Mouse (Mus musculus) lung, embryonic 15.5 days (tissue): ENCODE measurements at regions not wholly inside any gene's neighbourhood (a gene's known extent, or its start where the extent isn't known, plus 50 kb on each side); places are given as distances from the start of the nearest gene placed in this dataset.

Experiments used
- ATAC-seq: fragments of 200-750 bp; cut with Nextera tagmentation; 2 replicates; pipeline ENCODE4 v1.8.0; 2017; ENCODE audit warnings: moderate number of reproducible peaks, borderline replicate concordance; ENCODE audit not compliant: low FRiP score, low TSS enrichment; ENCODE audit errors: extremely low read depth
- H3K27ac ChIP-seq: fragments of 300-500 bp; sonication (generic); 2 replicates; pipeline ENCODE4 v1.5.1; 2015; ENCODE audit warnings: moderate library complexity, mild to moderate bottlenecking, inconsistent platforms
- H3K27me3 ChIP-seq: fragments of 300-500 bp; sonication (generic); 2 replicates; pipeline ENCODE4 v1.6.1; 2015; ENCODE audit warnings: inconsistent platforms
- H3K36me3 ChIP-seq: fragments of 300-500 bp; sonication (generic); 2 replicates; pipeline ENCODE4 v1.6.1; 2015; ENCODE audit warnings: inconsistent platforms
- H3K4me1 ChIP-seq: fragments of 300-500 bp; sonication (generic); 2 replicates; pipeline ENCODE4 v1.6.1; 2015; ENCODE audit warnings: inconsistent platforms
- H3K4me2 ChIP-seq: fragments of 300-500 bp; sonication (generic); 2 replicates; pipeline ENCODE4 v1.6.1; 2015; ENCODE audit warnings: inconsistent platforms, mild to moderate bottlenecking, moderate library complexity
- H3K4me3 ChIP-seq: fragments of 300-500 bp; sonication (generic); 2 replicates; pipeline ENCODE4 v1.5.1; 2015; ENCODE audit warnings: mild to moderate bottlenecking, inconsistent platforms
- H3K9ac ChIP-seq: fragments of 300-500 bp; sonication (generic); 2 replicates; pipeline ENCODE4 v1.6.1; 2015; ENCODE audit warnings: inconsistent platforms
- H3K9me3 ChIP-seq: fragments of 300-500 bp; sonication (generic); 2 replicates; pipeline ENCODE4 v1.6.1; 2016; ENCODE audit warnings: inconsistent platforms
- WGBS: fragments of 180-500 bp; shearing (Covaris S2); methylation state at CpG from one replicate; pipeline ENCODE4 v1.1.7; 2015; 5-methylcytosine and 5-hydroxymethylcytosine counted together

DNA sequence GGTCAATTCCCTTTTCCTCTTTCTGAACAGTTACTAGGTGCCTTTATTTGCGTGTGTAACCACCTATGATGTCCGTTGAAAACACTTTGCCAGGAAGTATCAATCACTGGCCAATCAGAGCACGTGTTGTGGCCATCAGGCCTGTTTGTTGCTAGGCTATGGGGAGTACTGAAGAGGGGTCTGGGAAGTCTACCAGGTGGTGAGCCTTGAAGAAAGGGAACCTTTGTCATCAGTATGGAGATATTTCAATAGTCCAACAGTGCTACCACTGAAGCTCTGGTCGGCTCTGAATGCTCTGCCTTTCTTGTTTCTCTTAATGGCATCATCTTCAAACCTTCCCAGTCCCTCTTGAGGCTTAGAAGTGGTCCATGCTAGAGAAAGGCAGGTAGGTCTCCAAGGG, 124.6 kb upstream of the Bcor start:
- WGBS = 58% methylated on average over 4 of the region's 4 CpGs
- peaks cover 14% of the 10 kb centered on the region for H3K27me3 ChIP-seq

DNA sequence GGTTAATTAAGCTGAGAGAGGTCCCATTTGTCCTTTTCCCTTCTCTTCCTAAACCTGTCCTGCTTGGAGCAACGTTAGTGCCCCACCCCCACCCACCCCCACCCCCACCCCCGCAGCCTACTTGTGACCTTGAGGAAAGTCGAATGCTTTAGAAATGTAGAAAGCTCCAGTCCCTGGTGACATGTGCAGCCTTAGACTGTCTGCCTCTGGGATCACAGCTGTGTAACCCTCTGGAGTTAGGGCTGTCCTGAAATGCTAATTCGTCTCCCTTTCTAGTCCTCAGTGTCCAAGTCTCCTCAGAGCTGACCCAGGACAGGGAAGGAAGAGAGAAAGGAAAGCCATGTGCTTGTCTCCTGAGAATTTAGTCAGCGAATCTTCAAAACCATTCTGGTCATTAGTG, 125.0 kb upstream of the Bcor start:
- H3K9ac ChIP-seq = no peak overlapping the region
- no peaks in the 10 kb centered on the region for H3K4me1 ChIP-seq
- WGBS = 36% methylated on average over 5 of the region's 5 CpGs
- H3K9me3 ChIP-seq = no peaks in the 10 kb centered on the region
- no peak overlapping the region for H3K27ac ChIP-seq
- H3K27me3 ChIP-seq = peaks cover 14% of the 10 kb centered on the region
- H3K4me2 ChIP-seq = no peak overlapping the region
- H3K36me3 ChIP-seq = no peaks in the 10 kb centered on the region
- H3K4me3 ChIP-seq = no peak overlapping the region
- ATAC-seq = no peak

More for the DNA sequence above, 124.6 kb upstream of the Bcor start:
- no peak overlapping the region for H3K27ac ChIP-seq
- H3K4me2 ChIP-seq = no peak overlapping the region
- H3K9ac ChIP-seq = no peak overlapping the region
- no peak overlapping the region for H3K4me3 ChIP-seq
- no peaks in the 10 kb centered on the region for H3K9me3 ChIP-seq
- no peaks in the 10 kb centered on the region for H3K4me1 ChIP-seq
- no peak for ATAC-seq
- H3K36me3 ChIP-seq = no peaks in the 10 kb centered on the region

DNA sequence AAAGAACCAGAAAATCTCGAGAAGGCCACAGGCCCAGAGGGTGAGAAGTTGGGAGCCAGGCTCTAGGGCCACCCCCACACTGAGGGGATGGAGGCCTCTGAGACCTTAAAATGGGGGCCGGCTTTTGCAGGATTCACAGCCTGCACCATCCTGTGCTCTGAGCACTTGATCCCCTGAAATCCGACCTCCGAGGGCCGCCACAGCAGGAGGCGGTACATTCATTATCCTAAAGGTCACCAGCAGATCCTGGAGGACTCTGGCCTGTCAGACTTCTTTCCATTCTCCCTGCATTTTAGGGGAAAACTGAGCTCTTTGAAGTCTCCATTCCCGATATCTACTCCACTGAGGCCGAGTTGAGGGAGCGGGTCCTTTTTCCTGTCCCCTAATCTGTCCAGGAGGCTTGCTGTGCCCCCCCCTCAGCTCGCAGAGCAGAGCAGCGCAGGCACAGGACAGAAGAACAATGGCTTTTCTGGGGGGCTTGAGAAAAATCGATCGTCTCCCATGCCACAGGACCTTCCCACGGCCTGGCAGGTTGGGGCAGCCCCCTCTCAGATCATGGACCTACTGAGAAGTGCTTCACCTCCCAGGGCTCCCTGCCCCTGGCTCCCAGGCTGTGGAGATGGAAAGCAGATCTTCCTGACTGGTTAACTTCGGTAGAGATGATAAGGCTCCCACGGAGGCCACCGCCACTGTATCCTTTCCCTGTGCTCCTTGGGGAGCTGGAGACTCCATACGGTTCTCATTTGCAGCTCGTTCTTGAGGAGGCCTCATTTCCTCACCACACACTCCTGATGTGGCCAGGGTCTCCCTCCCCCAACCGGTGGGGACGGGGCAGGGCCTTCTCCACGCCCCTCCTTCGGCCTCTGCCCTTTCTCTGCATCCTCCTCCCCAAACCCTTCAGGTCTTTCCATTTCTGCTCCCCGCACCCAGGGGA, 126.1 kb upstream of the Bcor start:
- no peak overlapping the region for H3K27ac ChIP-seq
- H3K4me2 ChIP-seq = no peak overlapping the region
- H3K4me3 ChIP-seq = no peak overlapping the region
- no peaks in the 10 kb centered on the region for H3K9me3 ChIP-seq
- 42% methylated on average over 24 of the region's 24 CpGs for WGBS
- no peak overlapping the region for H3K9ac ChIP-seq
- ATAC-seq = no peak
- H3K4me1 ChIP-seq = no peaks in the 10 kb centered on the region
- H3K27me3 ChIP-seq = peaks cover 14% of the 10 kb centered on the region
- no peaks in the 10 kb centered on the region for H3K36me3 ChIP-seq

DNA sequence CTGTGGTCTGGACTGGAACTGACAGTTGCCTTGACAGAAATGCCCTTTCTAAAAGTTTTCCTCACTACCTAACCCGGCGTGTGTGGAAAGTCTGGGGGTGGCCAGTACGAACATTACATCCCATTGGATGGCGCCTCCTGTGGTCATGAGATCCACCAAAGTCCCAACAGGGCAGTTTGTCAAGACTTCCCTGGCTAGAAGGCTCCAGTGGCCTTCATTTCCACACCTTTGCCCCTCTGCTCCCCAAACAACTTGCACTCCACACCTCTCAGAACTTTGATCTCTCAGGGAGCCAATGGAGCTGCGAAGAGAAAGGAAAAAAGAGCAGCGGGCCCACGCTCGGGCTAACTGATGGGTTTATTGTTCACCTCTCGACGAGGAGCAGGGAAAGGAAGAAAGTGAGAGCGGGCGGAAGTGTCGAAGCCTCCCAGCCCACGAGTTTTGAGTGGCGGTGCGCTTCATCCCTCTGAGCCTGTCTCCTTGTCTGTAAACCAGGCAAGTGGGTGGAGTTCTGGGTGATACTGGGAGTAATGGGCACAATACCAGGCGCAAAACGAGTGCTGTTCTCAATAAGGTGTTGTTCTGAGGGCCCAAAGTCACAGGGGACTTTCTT, 126.9 kb upstream of the Bcor start:
- Histone ChIP-seq H3K4me3 (no peak overlapping the region), H3K27me3 (peaks cover 14% of the 10 kb centered on the region), H3K9me3 (no peaks in the 10 kb centered on the region), H3K4me1 (no peaks in the 10 kb centered on the region), H3K9ac (no peak overlapping the region), H3K36me3 (no peaks in the 10 kb centered on the region), H3K4me2 (no peak overlapping the region), H3K27ac (no peak overlapping the region)
- WGBS = 33% methylated on average over 18 of the region's 18 CpGs
- ATAC-seq = no peak

DNA sequence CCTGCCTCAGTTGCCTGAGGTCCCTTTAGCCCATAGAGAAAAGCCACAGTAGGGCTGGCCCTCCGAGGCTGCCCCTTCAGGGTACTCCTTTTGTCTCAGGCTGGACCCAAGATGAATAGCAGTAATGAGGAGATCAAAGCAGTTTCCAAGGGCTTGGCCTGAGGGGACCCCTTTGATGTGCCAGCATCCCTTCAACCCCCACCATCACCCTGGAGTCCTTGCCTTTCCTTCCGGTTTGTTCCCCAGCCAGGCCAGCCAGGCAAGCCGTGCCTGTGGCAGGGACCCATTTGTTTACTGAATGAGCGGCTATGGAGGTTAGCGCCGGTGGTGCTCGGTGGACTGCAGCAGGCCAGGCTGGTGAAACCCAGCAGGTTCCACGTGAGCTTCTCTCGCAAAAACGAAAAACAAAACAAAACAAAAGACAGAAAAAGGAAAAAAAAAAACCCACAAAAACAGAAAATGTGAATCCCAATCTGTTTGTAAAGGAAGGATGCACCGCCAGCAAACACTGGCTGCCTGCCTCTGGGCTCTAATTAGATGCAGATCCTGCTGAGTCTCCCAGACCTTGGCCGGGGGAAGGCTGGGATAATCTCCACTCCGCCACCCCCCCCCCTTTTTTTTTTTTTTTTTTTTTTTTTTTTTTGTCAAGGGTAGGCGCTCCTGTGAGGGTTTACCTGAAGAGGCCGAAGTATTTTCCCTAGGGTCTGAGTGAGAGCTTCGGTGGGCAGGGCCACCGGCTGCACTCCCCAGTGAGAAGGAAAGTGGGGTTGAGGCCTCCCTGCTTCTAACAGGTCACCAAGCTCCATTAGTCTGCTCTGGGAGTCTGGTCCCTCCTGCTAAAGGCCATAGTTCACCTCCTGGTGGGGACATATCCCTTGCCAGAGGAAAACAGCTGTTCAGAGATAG, 127.8 kb upstream of the Bcor start:
- Histone ChIP-seq H3K36me3 (no peaks in the 10 kb centered on the region), H3K27ac (no peak overlapping the region), H3K9me3 (no peaks in the 10 kb centered on the region), H3K9ac (no peak overlapping the region), H3K4me1 (no peaks in the 10 kb centered on the region), H3K4me3 (no peak overlapping the region), H3K4me2 (no peak overlapping the region), H3K27me3 (peaks cover 14% of the 10 kb centered on the region)
- no peak for ATAC-seq
- WGBS = 26% methylated on average over 14 of the region's 17 CpGs

DNA sequence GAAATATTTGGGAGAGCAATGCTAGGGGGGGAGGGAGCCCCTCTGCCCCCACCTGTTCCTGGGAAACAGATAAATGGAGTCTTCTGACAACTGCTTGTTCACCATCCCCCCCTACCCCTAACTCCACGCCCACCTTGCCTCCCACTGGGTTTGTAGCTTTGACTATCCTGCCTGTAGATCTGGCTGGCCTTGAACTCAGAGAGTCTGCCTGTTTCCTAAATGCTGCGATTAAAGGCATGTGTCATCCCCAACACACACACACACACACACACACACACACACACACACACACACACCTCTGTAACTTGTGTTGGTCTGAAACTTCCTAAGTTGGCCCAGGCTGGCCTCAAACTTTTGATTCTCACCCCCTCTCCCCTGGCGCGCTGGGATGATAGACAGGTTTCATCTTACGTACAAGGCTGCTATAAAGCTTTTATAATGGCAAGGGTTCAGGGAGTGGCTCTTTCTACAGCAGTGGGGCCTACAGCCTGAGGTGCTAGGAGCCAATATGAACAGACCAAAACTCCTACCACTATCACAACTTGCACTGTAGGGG, 128.5 kb upstream of the Bcor start:
- Histone ChIP-seq H3K4me1 (no peaks in the 10 kb centered on the region), H3K27me3 (peaks cover 14% of the 10 kb centered on the region), H3K27ac (no peak overlapping the region), H3K4me2 (no peak overlapping the region), H3K4me3 (no peak overlapping the region), H3K36me3 (no peaks in the 10 kb centered on the region), H3K9ac (no peak overlapping the region), H3K9me3 (no peaks in the 10 kb centered on the region)
- no peak for ATAC-seq
- WGBS = 60% methylated on average over 5 of the region's 5 CpGs

DNA sequence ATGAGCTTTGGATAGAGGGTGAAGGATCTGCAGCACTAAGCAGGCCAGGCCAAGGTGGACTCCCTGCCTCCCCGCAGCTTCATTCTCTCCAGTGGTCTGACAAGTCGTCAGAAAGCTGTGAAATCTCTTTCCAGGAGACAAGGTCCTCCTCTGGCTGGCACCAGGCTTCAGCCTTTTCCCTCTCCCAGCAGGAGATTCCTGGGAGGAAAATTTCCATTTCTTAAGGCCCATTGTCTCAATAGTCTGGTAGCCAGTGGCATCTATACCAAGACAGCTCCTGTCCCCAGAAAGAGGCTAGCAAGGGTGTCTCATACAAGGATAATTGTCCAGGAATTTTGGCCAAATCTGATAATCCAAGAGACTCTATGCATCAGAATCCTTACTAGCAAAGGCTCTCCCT, 133.0 kb upstream of the Bcor start:
- Histone ChIP-seq H3K27me3 (no peaks in the 10 kb centered on the region), H3K27ac (no peak overlapping the region), H3K9ac (no peak overlapping the region), H3K4me2 (no peak overlapping the region), H3K9me3 (no peaks in the 10 kb centered on the region), H3K36me3 (no peaks in the 10 kb centered on the region), H3K4me3 (no peak overlapping the region), H3K4me1 (no peaks in the 10 kb centered on the region)
- no peak for ATAC-seq
- WGBS = 63% methylated on average over 2 of the region's 2 CpGs

DNA sequence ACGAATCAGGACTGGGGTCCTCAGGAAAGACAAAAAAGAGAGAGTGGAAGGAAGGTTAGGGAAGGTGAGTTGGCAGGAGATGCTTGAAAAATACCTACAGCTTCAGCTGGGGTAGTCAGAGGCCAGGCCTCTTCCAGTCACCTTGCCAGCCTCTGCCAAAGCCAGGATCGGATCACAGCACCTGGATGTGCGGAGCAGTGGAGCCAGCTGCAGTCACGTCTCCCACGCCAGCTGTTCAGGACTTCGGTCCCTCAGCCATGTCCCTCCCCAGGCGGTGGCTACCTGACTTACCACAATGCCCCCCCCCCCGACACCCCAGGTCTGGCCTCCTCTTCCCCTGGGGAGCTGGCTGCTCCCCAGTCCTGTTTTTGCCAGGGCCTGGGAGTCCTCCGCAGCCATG, 134.3 kb upstream of the Bcor start:
- WGBS = 71% methylated on average over 9 of the region's 9 CpGs

DNA sequence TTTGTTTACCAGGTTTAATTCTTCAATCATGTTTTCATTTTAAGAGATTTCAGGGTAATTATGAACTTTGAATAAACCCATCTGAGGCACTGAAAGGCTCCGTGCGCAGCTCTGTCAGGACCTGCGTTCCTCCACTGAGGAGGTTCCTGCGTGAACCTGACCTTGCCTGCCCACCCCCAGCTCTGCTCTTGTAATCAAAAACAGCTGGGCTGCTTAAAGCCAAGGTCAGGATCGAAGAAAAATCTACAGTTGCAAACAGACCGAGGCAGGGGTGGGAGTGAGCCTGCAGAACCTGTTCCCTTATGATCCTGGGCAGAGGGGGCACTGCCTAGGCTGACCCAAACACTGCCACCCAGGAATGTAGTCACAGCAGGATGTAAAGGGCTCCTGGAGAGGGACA, 134.8 kb upstream of the Bcor start:
- ATAC-seq = no peak
- Histone ChIP-seq H3K36me3 (no peaks in the 10 kb centered on the region), H3K9me3 (no peaks in the 10 kb centered on the region), H3K9ac (no peak overlapping the region), H3K4me2 (no peak overlapping the region), H3K27me3 (no peaks in the 10 kb centered on the region), H3K27ac (no peak overlapping the region), H3K4me3 (no peak overlapping the region), H3K4me1 (no peaks in the 10 kb centered on the region)
- 45% methylated on average over 6 of the region's 6 CpGs for WGBS

More for the DNA sequence above, 134.3 kb upstream of the Bcor start:
- Histone ChIP-seq H3K27me3 (no peaks in the 10 kb centered on the region), H3K4me3 (no peak overlapping the region), H3K9me3 (no peaks in the 10 kb centered on the region), H3K36me3 (no peaks in the 10 kb centered on the region), H3K27ac (no peak overlapping the region), H3K4me1 (no peaks in the 10 kb centered on the region), H3K9ac (no peak overlapping the region), H3K4me2 (no peak overlapping the region)
- no peak for ATAC-seq

DNA sequence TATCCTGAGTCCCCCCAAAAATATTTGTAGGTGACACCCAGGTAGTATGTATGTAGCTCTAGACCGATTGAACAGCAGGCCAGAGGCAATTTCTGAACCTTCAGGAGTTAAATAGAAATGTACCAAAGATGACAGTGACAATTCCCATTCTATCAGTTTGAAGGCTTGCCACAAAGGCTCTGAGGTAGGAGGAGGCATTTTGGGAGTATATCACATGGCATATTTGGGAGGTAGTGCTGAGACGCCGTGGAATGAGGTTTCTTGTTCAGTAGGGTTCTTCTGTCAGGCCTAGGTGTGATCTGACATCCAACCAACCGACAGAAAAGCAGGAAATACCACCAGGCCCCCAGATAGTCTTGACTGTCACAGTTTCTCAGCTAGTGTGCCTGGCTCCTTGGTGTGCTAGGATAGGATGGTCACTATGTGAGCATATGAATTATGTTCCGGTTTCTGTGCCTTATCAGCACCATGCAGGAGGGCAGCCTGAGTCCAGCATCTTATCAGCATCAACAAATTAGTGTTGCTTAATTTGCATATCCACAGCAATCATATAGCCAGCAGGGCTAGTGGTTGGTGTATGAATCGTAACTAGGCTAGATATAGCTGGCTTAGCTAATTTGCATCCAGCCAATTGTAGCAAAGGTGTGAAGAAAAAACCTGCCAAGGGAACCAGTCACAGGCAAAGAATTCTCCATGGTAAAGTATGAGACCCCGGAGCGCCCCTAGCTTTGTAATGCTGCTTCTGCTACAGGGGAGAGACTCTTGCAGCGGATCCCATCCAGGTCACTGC, 136.3 kb upstream of the Bcor start:
- H3K27ac ChIP-seq = no peak overlapping the region
- no peaks in the 10 kb centered on the region for H3K36me3 ChIP-seq
- H3K4me2 ChIP-seq = no peak overlapping the region
- ATAC-seq = no peak
- no peaks in the 10 kb centered on the region for H3K27me3 ChIP-seq
- H3K9me3 ChIP-seq = no peaks in the 10 kb centered on the region
- no peaks in the 10 kb centered on the region for H3K4me1 ChIP-seq
- no peak overlapping the region for H3K9ac ChIP-seq
- H3K4me3 ChIP-seq = no peak overlapping the region
- WGBS = 60% methylated on average over 9 of the region's 9 CpGs

DNA sequence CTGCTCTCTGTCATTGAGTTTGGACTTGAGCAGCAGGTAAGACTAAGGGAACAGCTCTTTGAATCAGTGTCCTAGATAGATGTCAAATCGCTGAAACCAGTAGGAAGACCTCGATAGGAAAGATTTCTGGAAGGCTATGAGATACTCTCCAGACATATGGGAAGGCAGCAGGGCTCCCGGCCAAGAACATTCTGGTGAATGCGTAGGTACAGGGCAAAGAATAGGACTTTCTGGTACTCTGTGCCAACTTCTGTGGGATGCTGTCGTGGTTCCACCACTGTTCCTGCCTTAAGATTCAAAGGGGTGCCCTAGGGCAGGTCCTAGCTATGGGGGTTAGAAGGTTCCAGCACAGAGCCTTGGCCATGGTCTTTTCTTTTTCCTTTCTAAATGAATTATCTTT, 138.5 kb upstream of the Bcor start:
- 86% methylated on average over 5 of the region's 5 CpGs for WGBS
- Histone ChIP-seq H3K4me2 (no peak overlapping the region), H3K4me3 (no peak overlapping the region), H3K27me3 (no peaks in the 10 kb centered on the region), H3K9ac (no peak overlapping the region), H3K27ac (no peak overlapping the region), H3K9me3 (no peaks in the 10 kb centered on the region), H3K36me3 (no peaks in the 10 kb centered on the region), H3K4me1 (no peaks in the 10 kb centered on the region)
- ATAC-seq = no peak
